14 mouse cellular contexts compared by ENCODE assay signal in genomic region chr1:138992384-138993138, GRCm38 (mm10). TPM values are rescaled to one million over a fixed set of nuclear protein-coding genes. Genes with fewer than 3 reads are reported as not detected.
A peak's percentile ranks its signal among the peaks of the same experiment; 100 is the strongest.
DNase-seq lines count a peak whose midpoint lies in the region; ATAC-seq lines count a peak whose summit lies in the region.
"Had no signal": no experiment of that assay in that cellular context is flagged by ENCODE, and none has a peak within 500 bp of the region (broad histone marks: within the 10 kb centered on the region; RNA-seq: fewer than 3 reads in every experiment).

No protein-coding gene starts in this region.

- ATAC-seq in heart, embryonic 13.5 days (ENCODE audit: extremely low read depth, insufficient number of reproducible peaks, low FRiP score, low TSS enrichment) = no peak
- peak; percentile 81 for ATAC-seq in lung, embryonic 16.5 days (ENCODE audit: low read depth)
- ATAC-seq in hindbrain, embryonic 12.5 days (ENCODE audit: low FRiP score) = 0 out of 2 replicates have a peak, but pooled peaks have one; percentile 51
- ATAC-seq in midbrain, embryonic 16.5 days = peak; percentile 69; the same call in 1 of the 2 replicates
- no peak for ATAC-seq in erythroid progenitor cell, adult 5-6 weeks (replicated peaks; ENCODE audit: low FRiP score, poor library complexity, severe bottlenecking)

- H3K36me3 ChIP-seq in heart, embryonic 13.5 days = peaks cover 6% of the 10 kb centered on the region
- 0 out of 2 replicates have a peak, but pooled peaks cover 3% of the 10 kb centered on the region for H3K36me3 ChIP-seq in lung, embryonic 16.5 days (ENCODE audit: control insufficient read depth, insufficient read depth, low read length)
- no peaks in the 10 kb centered on the region for H3K36me3 ChIP-seq in hindbrain, embryonic 12.5 days
- no peaks in the 10 kb centered on the region for H3K36me3 ChIP-seq in midbrain, embryonic 16.5 days (ENCODE audit: control insufficient read depth, insufficient read depth, low read length)
- H3K36me3 ChIP-seq: stomach, embryonic 15.5 days had no signal

- no peak overlapping the region for H3K4me2 ChIP-seq in heart, embryonic 13.5 days
- H3K4me2 ChIP-seq in lung, embryonic 16.5 days (ENCODE audit: low read depth, low read length) = no peak overlapping the region
- no peak overlapping the region for H3K4me2 ChIP-seq in hindbrain, embryonic 12.5 days (replicated peaks)
- no peak overlapping the region for H3K4me2 ChIP-seq in midbrain, embryonic 16.5 days (ENCODE audit: low read length)
- H3K4me2 ChIP-seq: stomach, embryonic 15.5 days had no signal

- peak overlapping the region; percentile 42; the same call in 1 of the 2 replicates for H3K27ac ChIP-seq in heart, embryonic 13.5 days (replicated peaks)
- H3K27ac ChIP-seq in lung, embryonic 16.5 days (ENCODE audit: low read length) = no peak overlapping the region
- no peak overlapping the region; the same call in 1 of the 2 replicates for H3K27ac ChIP-seq in hindbrain, embryonic 12.5 days
- H3K27ac ChIP-seq in midbrain, embryonic 16.5 days (ENCODE audit: low read length) = peak overlapping the region; percentile 19; the same call in 1 of the 2 replicates
- H3K27ac ChIP-seq: layer of hippocampus, adult 2 months; stomach, embryonic 15.5 days had no signal

- H3K9me3 ChIP-seq in heart, embryonic 13.5 days = no peaks in the 10 kb centered on the region
- no peaks in the 10 kb centered on the region for H3K9me3 ChIP-seq in lung, embryonic 16.5 days (ENCODE audit: control insufficient read depth, low read length)
- H3K9me3 ChIP-seq in hindbrain, embryonic 12.5 days (replicated peaks) = 0 out of 2 replicates have a peak, but pooled peaks cover 2% of the 10 kb centered on the region
- H3K9me3 ChIP-seq in midbrain, embryonic 16.5 days (replicated peaks; ENCODE audit: control insufficient read depth, low read length, poor library complexity, severe bottlenecking) = no peaks in the 10 kb centered on the region
- H3K9me3 ChIP-seq: stomach, embryonic 15.5 days had no signal

- no peak for DNase-seq in heart, postnatal 36 days
- no peak for DNase-seq in lung, postnatal 25 days (ENCODE audit: low spot score)
- no peak for DNase-seq in ovary, adult 18-20 months (ENCODE audit: low spot score)
- DNase-seq: cerebellum, adult 18-20 months; left cerebral cortex, postnatal 4 days; retina, postnatal 1 day had no signal

- WGBS in heart, embryonic 13.5 days = 68% methylated on average over 5 of the region's 5 CpGs
- WGBS in lung, embryonic 16.5 days = 54% methylated on average over 5 of the region's 5 CpGs
- WGBS in hindbrain, embryonic 12.5 days = 59% methylated on average over 5 of the region's 5 CpGs
- 54% methylated on average over 5 of the region's 5 CpGs for WGBS in midbrain, embryonic 16.5 days

- H3K4me1 ChIP-seq in heart, embryonic 13.5 days = peaks cover 12% of the 10 kb centered on the region
- peaks cover 5% of the 10 kb centered on the region; the same call in 1 of the 2 replicates for H3K4me1 ChIP-seq in lung, embryonic 16.5 days (replicated peaks; ENCODE audit: control insufficient read depth, insufficient read depth, low read length)
- H3K4me1 ChIP-seq in hindbrain, embryonic 12.5 days = peaks cover 2% of the 10 kb centered on the region; the same call in 1 of the 2 replicates
- no peaks in the 10 kb centered on the region for H3K4me1 ChIP-seq in midbrain, embryonic 16.5 days (ENCODE audit: control insufficient read depth, insufficient read depth, low read length)
- H3K4me1 ChIP-seq: stomach, embryonic 15.5 days had no signal

- H3K9ac ChIP-seq in heart, embryonic 13.5 days = no peak overlapping the region
- H3K9ac ChIP-seq in lung, embryonic 16.5 days (ENCODE audit: low read length) = no peak overlapping the region
- no peak overlapping the region for H3K9ac ChIP-seq in hindbrain, embryonic 12.5 days
- H3K9ac ChIP-seq in midbrain, embryonic 16.5 days (ENCODE audit: low read depth, low read length) = no peak overlapping the region
- H3K9ac ChIP-seq: stomach, embryonic 15.5 days had no signal

- no peak overlapping the region for H3K4me3 ChIP-seq in heart, embryonic 13.5 days
- H3K4me3 ChIP-seq in lung, embryonic 16.5 days (ENCODE audit: low read length) = no peak overlapping the region
- H3K4me3 ChIP-seq in hindbrain, embryonic 12.5 days = no peak overlapping the region
- no peak overlapping the region for H3K4me3 ChIP-seq in midbrain, embryonic 16.5 days (ENCODE audit: low read depth, low read length)
- H3K4me3 ChIP-seq: erythroblast, embryonic 14.5 days; layer of hippocampus, adult 2 months; stomach, embryonic 15.5 days had no signal

- intact Hi-C loops in heart, postnatal 36 days (cut with DNase I) = no loop called here

- no peaks in the 10 kb centered on the region for H3K27me3 ChIP-seq in heart, embryonic 13.5 days (replicated peaks)
- no peaks in the 10 kb centered on the region for H3K27me3 ChIP-seq in lung, embryonic 16.5 days (ENCODE audit: control insufficient read depth, insufficient read depth, low read depth, low read length)
- H3K27me3 ChIP-seq in hindbrain, embryonic 12.5 days = no peaks in the 10 kb centered on the region
- no peaks in the 10 kb centered on the region for H3K27me3 ChIP-seq in midbrain, embryonic 16.5 days (ENCODE audit: control insufficient read depth, insufficient read depth, low read depth, low read length)
- H3K27me3 ChIP-seq: stomach, embryonic 15.5 days had no signal

RNA-seq across cellular contexts. Expression of gene Dennd1b, which starts 29.3 kb away (rescaled TPM):
- 8.8 and 10.0 TPM in 2 replicates for polyA plus RNA-seq in heart, embryonic 13.5 days (2015; fragmentation: Nextera tagmentation; extraction: Ambion mirVana)
- 10 to 100 TPM; 19.8 to 20.8 TPM for total RNA-seq in heart, postnatal 36 days (2021)
- 7.0 and 9.1 TPM in 2 replicates for polyA plus RNA-seq in lung, embryonic 16.5 days (2015; fragmentation: Nextera tagmentation; extraction: Ambion mirVana)
- 10.9 and 14.3 TPM in 2 replicates for polyA plus RNA-seq in hindbrain, embryonic 12.5 days (2016; fragmentation: Nextera tagmentation; extraction: Ambion mirVana)
- polyA plus RNA-seq in midbrain, embryonic 16.5 days (2015; fragmentation: Nextera tagmentation; extraction: Ambion mirVana) = 9.2 and 10.4 TPM in 2 replicates
- 8.6 and 15.1 TPM in 2 replicates for total RNA-seq in erythroid progenitor cell, adult 5-6 weeks (2015; ENCODE audit: low replicate concordance)
- total RNA-seq in erythroid progenitor cell, adult 5-6 weeks (2017; ENCODE audit: low replicate concordance) = 2.3 and 5.1 TPM in 2 replicates
- polyA plus RNA-seq: erythroblast, embryonic 14.5 days had no signal

Comparison
In these comparisons a context has a peak if more than half of its experiments do, and no peak if none do; other contexts are left out.
1. ATAC-seq: peak in lung, embryonic 16.5 days (single experiment), hindbrain, embryonic 12.5 days (single experiment) and midbrain, embryonic 16.5 days (single experiment); none in heart, embryonic 13.5 days (single experiment) and erythroid progenitor cell, adult 5-6 weeks (single experiment).
2. H3K27ac ChIP-seq: peak in heart, embryonic 13.5 days (single experiment) and midbrain, embryonic 16.5 days (single experiment); none in lung, embryonic 16.5 days (single experiment) and hindbrain, embryonic 12.5 days (single experiment).